Mouse (Mus musculus): ENCODE results near the gene Vipas39. TPM values are rescaled to one million over a fixed set of nuclear protein-coding genes. Genes with fewer than 3 reads are reported as not detected.

The Vipas39 gene
- polyA plus RNA-seq, 1 experiment from 2014 or later, result 58.9 TPM

DNA sequence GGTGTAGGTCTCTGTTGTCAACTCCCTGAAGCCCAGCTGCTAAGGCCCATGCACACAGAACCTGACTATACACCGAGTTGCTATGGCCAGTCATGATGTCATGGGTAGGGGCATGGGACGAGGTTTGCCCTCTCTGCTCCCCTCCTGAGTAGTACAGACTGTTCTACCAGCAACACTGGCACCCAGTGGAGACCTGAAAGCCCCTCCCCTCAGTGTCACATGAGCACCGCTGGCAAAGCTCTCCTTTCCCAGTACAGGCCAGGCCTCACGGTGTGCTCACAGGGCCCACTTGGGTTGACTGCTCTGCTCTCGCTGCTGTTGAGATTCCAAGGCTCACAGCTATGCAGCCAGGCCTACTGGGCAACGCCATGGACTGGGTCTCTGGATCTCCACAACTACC, 27.9 kb upstream of the Vipas39 start:
- ATAC-seq (ENCODE audit: low FRiP score) (no peak), DNase-seq (ENCODE audit: low spot score) (no peak)
- no peaks in the 10 kb centered on the region for H3K9me3 ChIP-seq (ENCODE audit: control insufficient read depth, low read length)
- 73% methylated on average over 6 of the region's 6 CpGs for WGBS
- no peak overlapping the region for H3K9ac ChIP-seq
- no peak overlapping the region for H3K4me3 ChIP-seq (replicated peaks; ENCODE audit: low read length)
- peaks cover 1% of the 10 kb centered on the region; the same call in 1 of the 2 replicates for H3K27me3 ChIP-seq (ENCODE audit: control insufficient read depth, insufficient read depth, low read length)
- no peak overlapping the region for H3K27ac ChIP-seq
- no peak overlapping the region for H3K4me2 ChIP-seq (replicated peaks)
- H3K4me1 ChIP-seq (replicated peaks; ENCODE audit: control insufficient read depth, insufficient read depth, low read length), result no peaks in the 10 kb centered on the region
- H3K36me3 ChIP-seq (replicated peaks; ENCODE audit: control insufficient read depth, insufficient read depth), result no peaks in the 10 kb centered on the region

DNA sequence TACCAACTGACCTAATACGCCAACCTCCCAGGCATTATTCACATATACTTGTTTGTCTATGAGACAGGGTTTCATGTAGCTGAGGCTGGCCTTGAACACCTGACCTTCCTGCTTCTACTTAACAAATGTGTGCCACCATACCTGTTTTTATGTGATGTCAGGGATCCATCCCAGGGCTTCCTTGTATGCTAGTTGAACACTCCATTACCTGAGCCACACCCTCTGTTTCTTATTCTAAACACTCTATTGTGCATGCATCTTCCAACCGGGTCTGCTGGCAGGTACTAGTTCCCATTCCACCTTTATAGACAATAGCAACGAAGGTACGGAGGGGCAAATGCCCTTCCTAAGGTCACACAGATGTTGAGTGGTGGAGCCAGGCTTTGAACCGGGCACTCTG, 23.0 kb upstream of the Vipas39 start:
- no peak overlapping the region for H3K27ac ChIP-seq
- H3K9me3 ChIP-seq (ENCODE audit: control insufficient read depth, low read length), result no peaks in the 10 kb centered on the region
- 90% methylated on average over 5 of the region's 5 CpGs for WGBS

DNA sequence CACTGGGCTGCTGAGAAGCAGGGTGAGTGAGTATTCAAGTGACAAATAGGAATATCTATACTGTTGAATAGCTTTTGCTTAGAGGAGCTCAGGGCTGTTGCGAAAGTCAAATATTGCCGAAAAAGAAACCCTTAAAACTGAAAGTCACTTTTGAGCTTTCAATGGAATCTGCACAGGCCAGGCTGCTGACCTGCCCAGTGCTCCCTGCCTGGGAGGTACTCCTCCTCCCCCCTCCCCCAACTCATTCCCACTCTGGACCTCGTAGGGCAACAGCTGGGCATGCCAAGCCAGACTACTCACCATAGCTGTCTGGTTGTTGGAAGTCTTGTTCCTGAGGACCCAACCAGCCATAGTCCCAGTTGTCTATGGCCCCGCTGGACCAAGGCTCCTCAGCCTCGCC, 18.7 kb upstream of the Vipas39 start:
- WGBS, result 85% methylated on average over 5 of the region's 5 CpGs
- no peaks in the 10 kb centered on the region for H3K27me3 ChIP-seq (ENCODE audit: control insufficient read depth, insufficient read depth, low read length)
- DNase-seq (ENCODE audit: low spot score), result no peak
- H3K4me3 ChIP-seq (replicated peaks; ENCODE audit: low read length), result no peak overlapping the region
- H3K4me2 ChIP-seq (replicated peaks), result no peak overlapping the region
- H3K9ac ChIP-seq, result no peak overlapping the region
- no peaks in the 10 kb centered on the region for H3K4me1 ChIP-seq (replicated peaks; ENCODE audit: control insufficient read depth, insufficient read depth, low read length)
- no peaks in the 10 kb centered on the region for H3K36me3 ChIP-seq (replicated peaks; ENCODE audit: control insufficient read depth, insufficient read depth)
- no peak overlapping the region for H3K27ac ChIP-seq
- H3K9me3 ChIP-seq (ENCODE audit: control insufficient read depth, low read length), result no peaks in the 10 kb centered on the region
- no peak for ATAC-seq (ENCODE audit: low FRiP score)

More for the DNA sequence above, 23.0 kb upstream of the Vipas39 start:
- Histone ChIP-seq H3K4me3 (replicated peaks; ENCODE audit: low read length) (no peak overlapping the region), H3K27me3 (ENCODE audit: control insufficient read depth, insufficient read depth, low read length) (no peaks in the 10 kb centered on the region), H3K4me1 (replicated peaks; ENCODE audit: control insufficient read depth, insufficient read depth, low read length) (no peaks in the 10 kb centered on the region), H3K4me2 (replicated peaks) (no peak overlapping the region), H3K9ac (no peak overlapping the region), H3K36me3 (replicated peaks; ENCODE audit: control insufficient read depth, insufficient read depth) (no peaks in the 10 kb centered on the region)
- ATAC-seq (ENCODE audit: low FRiP score) (no peak), DNase-seq (ENCODE audit: low spot score) (no peak)

- 84% methylated on average over 4 of the region's 4 CpGs for WGBS
- H3K4me2 ChIP-seq (replicated peaks), result no peak overlapping the region
- H3K4me3 ChIP-seq (replicated peaks; ENCODE audit: low read length), result no peak overlapping the region
- no peak for DNase-seq (ENCODE audit: low spot score)
- H3K9me3 ChIP-seq (ENCODE audit: control insufficient read depth, low read length), result no peaks in the 10 kb centered on the region
- no peaks in the 10 kb centered on the region for H3K27me3 ChIP-seq (ENCODE audit: control insufficient read depth, insufficient read depth, low read length)
- no peak for ATAC-seq (ENCODE audit: low FRiP score)
- H3K9ac ChIP-seq, result no peak overlapping the region
- no peaks in the 10 kb centered on the region for H3K4me1 ChIP-seq (replicated peaks; ENCODE audit: control insufficient read depth, insufficient read depth, low read length)
- H3K36me3 ChIP-seq (replicated peaks; ENCODE audit: control insufficient read depth, insufficient read depth), result no peaks in the 10 kb centered on the region
- H3K27ac ChIP-seq, result no peak overlapping the region
Observed at GRCm38 (mm10) chr12:87284268-87284667, 18.2 kb upstream of the Vipas39 start.

GRCm38 (mm10) chr12:87283706-87284105, 17.6 kb upstream of the Vipas39 start:
- Histone ChIP-seq H3K4me2 (replicated peaks) (no peak overlapping the region), H3K4me3 (replicated peaks; ENCODE audit: low read length) (no peak overlapping the region), H3K9me3 (ENCODE audit: control insufficient read depth, low read length) (no peaks in the 10 kb centered on the region), H3K4me1 (replicated peaks; ENCODE audit: control insufficient read depth, insufficient read depth, low read length) (no peaks in the 10 kb centered on the region), H3K27ac (no peak overlapping the region), H3K36me3 (replicated peaks; ENCODE audit: control insufficient read depth, insufficient read depth) (no peaks in the 10 kb centered on the region), H3K9ac (no peak overlapping the region), H3K27me3 (ENCODE audit: control insufficient read depth, insufficient read depth, low read length) (no peaks in the 10 kb centered on the region)
- WGBS, result 66% methylated on average over 7 of the region's 7 CpGs
- no peak for ATAC-seq (ENCODE audit: low FRiP score)
- no peak for DNase-seq (ENCODE audit: low spot score)

DNA sequence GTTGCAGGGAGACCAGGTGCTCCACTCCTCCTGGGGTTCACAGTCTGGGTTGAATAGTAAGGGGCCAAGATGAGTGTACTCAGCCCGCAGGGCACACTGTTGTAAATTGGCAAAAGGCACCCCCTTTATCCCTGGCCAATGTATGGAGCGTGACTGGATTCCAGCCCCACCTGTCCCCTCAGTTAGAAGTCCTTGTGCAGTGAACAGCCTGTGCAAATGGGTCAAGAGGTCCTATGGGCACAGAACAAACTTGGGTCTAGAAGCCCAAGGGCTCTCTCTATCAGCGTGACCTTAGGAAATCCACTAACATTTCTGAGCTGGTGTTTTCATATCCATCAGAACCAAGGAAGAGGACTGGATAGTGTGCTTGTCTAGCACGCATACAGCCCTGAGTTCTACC, 16.7 kb upstream of the Vipas39 start:
- no peak overlapping the region for H3K4me3 ChIP-seq (replicated peaks; ENCODE audit: low read length)
- no peak for DNase-seq (ENCODE audit: low spot score)
- H3K9me3 ChIP-seq (ENCODE audit: control insufficient read depth, low read length), result no peaks in the 10 kb centered on the region
- H3K27me3 ChIP-seq (ENCODE audit: control insufficient read depth, insufficient read depth, low read length), result no peaks in the 10 kb centered on the region
- no peak overlapping the region for H3K27ac ChIP-seq
- no peaks in the 10 kb centered on the region for H3K4me1 ChIP-seq (replicated peaks; ENCODE audit: control insufficient read depth, insufficient read depth, low read length)
- 95% methylated on average over 4 of the region's 4 CpGs for WGBS
- no peaks in the 10 kb centered on the region for H3K36me3 ChIP-seq (replicated peaks; ENCODE audit: control insufficient read depth, insufficient read depth)
- no peak overlapping the region for H3K9ac ChIP-seq
- no peak overlapping the region for H3K4me2 ChIP-seq (replicated peaks)
- no peak for ATAC-seq (ENCODE audit: low FRiP score)

DNA sequence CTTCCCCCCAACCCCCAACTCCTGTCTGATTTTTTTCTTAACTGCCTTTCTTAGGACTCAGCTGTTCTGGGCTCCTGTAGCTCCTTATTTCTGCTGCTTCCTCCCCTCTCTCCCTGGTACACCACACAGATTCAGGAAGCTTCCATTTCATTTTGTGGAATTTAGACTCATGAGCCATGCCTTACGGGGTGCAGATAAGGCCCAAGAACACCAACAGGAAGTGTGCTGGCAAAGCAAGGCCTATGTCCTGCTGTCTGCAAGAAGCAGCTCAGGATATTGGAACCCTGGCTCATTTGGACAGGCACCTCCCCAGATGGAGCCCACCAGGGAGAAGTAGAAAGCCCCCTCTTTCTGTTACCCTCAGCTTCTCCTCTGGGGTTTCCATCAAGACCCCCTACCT, 15.7 kb upstream of the Vipas39 start:
- Histone ChIP-seq H3K9me3 (ENCODE audit: control insufficient read depth, low read length) (no peaks in the 10 kb centered on the region), H3K4me3 (replicated peaks; ENCODE audit: low read length) (no peak overlapping the region), H3K4me2 (replicated peaks) (no peak overlapping the region), H3K9ac (no peak overlapping the region), H3K27me3 (ENCODE audit: control insufficient read depth, insufficient read depth, low read length) (no peaks in the 10 kb centered on the region), H3K36me3 (replicated peaks; ENCODE audit: control insufficient read depth, insufficient read depth) (no peaks in the 10 kb centered on the region), H3K27ac (no peak overlapping the region), H3K4me1 (replicated peaks; ENCODE audit: control insufficient read depth, insufficient read depth, low read length) (no peaks in the 10 kb centered on the region)
- WGBS, result 100% methylated on average over 1 of the region's 1 CpGs
- DNase-seq (ENCODE audit: low spot score) (no peak), ATAC-seq (ENCODE audit: low FRiP score) (no peak)

DNA sequence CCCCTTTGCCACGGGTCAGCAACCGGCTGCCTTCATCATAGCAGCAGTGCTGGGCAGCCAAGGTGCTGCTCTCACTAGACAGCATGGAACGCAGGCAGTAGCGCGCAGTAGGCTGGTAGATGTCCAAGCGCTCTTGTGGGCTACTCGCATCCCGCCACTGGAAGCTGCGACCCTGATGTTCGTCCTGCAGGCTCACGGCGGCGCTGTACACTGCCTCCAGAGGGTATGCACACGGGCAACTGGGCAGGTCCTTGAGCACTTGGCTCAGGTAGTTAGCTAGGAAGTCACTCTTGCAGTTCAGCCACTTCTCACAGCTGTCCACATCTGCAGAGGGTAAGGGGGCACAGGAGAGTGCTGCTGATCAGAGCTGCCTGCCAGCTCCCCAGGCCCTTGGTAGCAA, 13.8 kb upstream of the Vipas39 start:
- H3K4me3 ChIP-seq (replicated peaks; ENCODE audit: low read length), result no peak overlapping the region
- H3K36me3 ChIP-seq (replicated peaks; ENCODE audit: control insufficient read depth, insufficient read depth), result peaks cover 18% of the 10 kb centered on the region
- no peak overlapping the region for H3K9ac ChIP-seq
- DNase-seq (ENCODE audit: low spot score), result no peak
- no peak overlapping the region for H3K27ac ChIP-seq
- no peaks in the 10 kb centered on the region for H3K9me3 ChIP-seq (ENCODE audit: control insufficient read depth, low read length)
- H3K4me1 ChIP-seq (replicated peaks; ENCODE audit: control insufficient read depth, insufficient read depth, low read length), result no peaks in the 10 kb centered on the region
- WGBS, result 43% methylated on average over 14 of the region's 14 CpGs
- no peak for ATAC-seq (ENCODE audit: low FRiP score)
- no peaks in the 10 kb centered on the region for H3K27me3 ChIP-seq (ENCODE audit: control insufficient read depth, insufficient read depth, low read length)
- H3K4me2 ChIP-seq (replicated peaks), result no peak overlapping the region

DNA sequence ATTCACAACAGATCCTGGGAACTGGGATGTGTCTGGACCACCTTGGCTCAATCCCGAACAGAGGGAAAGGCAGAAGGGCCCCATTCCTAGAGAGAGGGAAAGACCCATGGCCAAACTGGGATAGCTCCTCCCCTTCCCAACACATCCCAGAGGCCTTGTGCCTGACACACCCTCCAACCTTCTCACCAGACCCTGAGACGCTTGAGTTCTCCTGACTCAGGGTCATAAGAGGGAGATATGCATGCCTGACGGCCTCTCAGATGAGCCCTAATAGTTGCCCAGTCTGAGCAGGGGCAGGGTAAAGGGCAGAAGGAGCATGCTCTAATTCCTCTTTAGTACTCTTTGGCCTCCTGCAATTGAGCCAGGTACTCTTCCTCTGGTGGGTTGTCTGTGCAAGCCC, 13.3 kb upstream of the Vipas39 start:
- H3K27ac ChIP-seq, result no peak overlapping the region
- ATAC-seq (ENCODE audit: low FRiP score) (no peak), DNase-seq (ENCODE audit: low spot score) (no peak)
- H3K4me3 ChIP-seq (replicated peaks; ENCODE audit: low read length), result no peak overlapping the region
- 56% methylated on average over 3 of the region's 3 CpGs for WGBS
- no peaks in the 10 kb centered on the region for H3K27me3 ChIP-seq (ENCODE audit: control insufficient read depth, insufficient read depth, low read length)
- H3K36me3 ChIP-seq (replicated peaks; ENCODE audit: control insufficient read depth, insufficient read depth), result peaks cover 23% of the 10 kb centered on the region
- H3K9ac ChIP-seq, result no peak overlapping the region
- H3K9me3 ChIP-seq (ENCODE audit: control insufficient read depth, low read length), result no peaks in the 10 kb centered on the region
- no peak overlapping the region for H3K4me2 ChIP-seq (replicated peaks)
- no peaks in the 10 kb centered on the region for H3K4me1 ChIP-seq (replicated peaks; ENCODE audit: control insufficient read depth, insufficient read depth, low read length)

- Histone ChIP-seq H3K27ac (no peak overlapping the region), H3K9ac (no peak overlapping the region), H3K4me1 (replicated peaks; ENCODE audit: control insufficient read depth, insufficient read depth, low read length) (no peaks in the 10 kb centered on the region), H3K36me3 (replicated peaks; ENCODE audit: control insufficient read depth, insufficient read depth) (peaks cover 35% of the 10 kb centered on the region), H3K27me3 (ENCODE audit: control insufficient read depth, insufficient read depth, low read length) (no peaks in the 10 kb centered on the region), H3K4me3 (replicated peaks; ENCODE audit: low read length) (no peak overlapping the region), H3K4me2 (replicated peaks) (no peak overlapping the region), H3K9me3 (ENCODE audit: control insufficient read depth, low read length) (no peaks in the 10 kb centered on the region)
- 24% methylated on average over 6 of the region's 6 CpGs for WGBS
- no peak for ATAC-seq (ENCODE audit: low FRiP score)
- DNase-seq (ENCODE audit: low spot score), result no peak
Observed at GRCm38 (mm10) chr12:87278118-87278730, 12.2 kb upstream of the Vipas39 start.
